Comparison of ENCODE assay signal across 8 mouse cellular contexts in genomic region chr3:97681321-97682158, GRCm38 (mm10). TPM values are rescaled to one million over a fixed set of nuclear protein-coding genes. Genes with fewer than 3 reads are reported as not detected.
DNase-seq lines count a peak whose midpoint lies in the region; ATAC-seq and TF ChIP-seq lines count a peak whose summit lies in the region.

No protein-coding gene starts in this region.

- peak; percentile 89 for DNase-seq in ES-CJ7 (ENCODE audit: low read depth, low spot score)
- DNase-seq in c-Kit-positive CD71-positive TER-119-positive erythroid progenitor cells, embryonic 14.5 days (ENCODE audit: low spot score): peak; percentile 56
- DNase-seq in forebrain, embryonic 11.5 days (ENCODE audit: low spot score): peak; percentile 80
- DNase-seq in heart, postnatal 4 days: peak; percentile 67
- peak; percentile 70 to 71 for DNase-seq in layer of hippocampus, adult 2 months (ENCODE audit: low spot score in 2 of 2)
- DNase-seq in thymus, postnatal 0 days (ENCODE audit: low spot score): peak; percentile 80

- peak; percentile 88 for TF ChIP-seq CTCF in layer of hippocampus, adult 2 months (conservative IDR thresholded peaks at IDR 0.05)

- H3K4me2 ChIP-seq in forebrain, embryonic 11.5 days (ENCODE audit: low read depth, low read length, severe bottlenecking): peak overlapping the region; percentile 53
- H3K4me2 ChIP-seq in lung, embryonic 15.5 days: peak overlapping the region; percentile 88

- WGBS in forebrain, embryonic 11.5 days: under 1% methylated on average over 33 of the region's 33 CpGs
- 2% methylated on average over 33 of the region's 33 CpGs for WGBS in lung, embryonic 15.5 days

- H3K27ac ChIP-seq in forebrain, embryonic 11.5 days (ENCODE audit: low read depth, low read length): no peak overlapping the region
- H3K27ac ChIP-seq in layer of hippocampus, adult 2 months: peak overlapping the region; percentile 77
- H3K27ac ChIP-seq in lung, embryonic 15.5 days: no peak overlapping the region

- peak overlapping the region; percentile 25 for H3K4me3 ChIP-seq in forebrain, embryonic 11.5 days (ENCODE audit: low read depth, low read length)
- peak overlapping the region; percentile 61 for H3K4me3 ChIP-seq in layer of hippocampus, adult 2 months
- peak overlapping the region; percentile 41 for H3K4me3 ChIP-seq in lung, embryonic 15.5 days

- H3K9ac ChIP-seq in forebrain, embryonic 11.5 days (ENCODE audit: low read length): peak overlapping the region; percentile 24
- H3K9ac ChIP-seq in lung, embryonic 15.5 days: peak overlapping the region; percentile 44

- peak; percentile 32 for ATAC-seq in forebrain, embryonic 11.5 days (replicated peaks; ENCODE audit: low FRiP score)
- ATAC-seq in lung, embryonic 15.5 days (ENCODE audit: borderline replicate concordance, extremely low read depth, low FRiP score, low TSS enrichment): no peak
- peak; percentile 68 for ATAC-seq in neutrophil, adult 5-6 weeks (ENCODE audit: extremely low read depth, insufficient number of reproducible peaks, low FRiP score, poor library complexity, severe bottlenecking)

- no peaks in the 10 kb centered on the region for H3K36me3 ChIP-seq in forebrain, embryonic 11.5 days (ENCODE audit: control insufficient read depth, insufficient read depth, low read length)
- no peaks in the 10 kb centered on the region for H3K36me3 ChIP-seq in lung, embryonic 15.5 days

- peaks cover 12% of the 10 kb centered on the region for H3K27me3 ChIP-seq in forebrain, embryonic 11.5 days (ENCODE audit: control insufficient read depth, insufficient read depth, low read length)
- no peaks in the 10 kb centered on the region for H3K27me3 ChIP-seq in lung, embryonic 15.5 days

- peaks cover 7% of the 10 kb centered on the region; the same call in 1 of the 2 replicates for H3K4me1 ChIP-seq in forebrain, embryonic 11.5 days (replicated peaks; ENCODE audit: control insufficient read depth, insufficient read depth, low read length)
- peaks cover 32% of the 10 kb centered on the region for H3K4me1 ChIP-seq in lung, embryonic 15.5 days

- no peaks in the 10 kb centered on the region for H3K9me3 ChIP-seq in forebrain, embryonic 11.5 days (ENCODE audit: control insufficient read depth, low read length)
- no peaks in the 10 kb centered on the region for H3K9me3 ChIP-seq in lung, embryonic 15.5 days

RNA-seq across cellular contexts. Expression of gene Gm17651, which starts 7.0 kb away (rescaled TPM):
- not detected in 2 replicates for polyA plus RNA-seq in forebrain, embryonic 11.5 days (2014; fragmentation: Nextera tagmentation; extraction: Ambion mirVana)
- total RNA-seq in heart, postnatal 4 days (2021): not detected
- not detected for total RNA-seq in layer of hippocampus, adult 2 months (2021)
- not detected in 2 replicates for polyA plus RNA-seq in lung, embryonic 15.5 days (2015; fragmentation: Nextera tagmentation; extraction: Ambion mirVana)
- total RNA-seq in neutrophil, adult 5-6 weeks (2017): not detected in 2 replicates
- not detected in 2 replicates for polyA plus RNA-seq in thymus, postnatal 0 days (2015; fragmentation: Nextera tagmentation; extraction: Ambion mirVana)

RNA-seq across cellular contexts. Expression of gene Prkab2, which starts 23.5 kb away (rescaled TPM):
- 6.8 and 7.6 TPM in 2 replicates for polyA plus RNA-seq in forebrain, embryonic 11.5 days (2014; fragmentation: Nextera tagmentation; extraction: Ambion mirVana)
- total RNA-seq in heart, postnatal 4 days (2021): 10 to 100 TPM; 17.0 to 18.5 TPM
- total RNA-seq in layer of hippocampus, adult 2 months (2021): 10 to 100 TPM; 34.3 to 34.7 TPM
- 4.9 and 5.1 TPM in 2 replicates for polyA plus RNA-seq in lung, embryonic 15.5 days (2015; fragmentation: Nextera tagmentation; extraction: Ambion mirVana)
- total RNA-seq in neutrophil, adult 5-6 weeks (2017): 13.5 and 22.8 TPM in 2 replicates
- 3.4 and 3.6 TPM in 2 replicates for polyA plus RNA-seq in thymus, postnatal 0 days (2015; fragmentation: Nextera tagmentation; extraction: Ambion mirVana)

RNA-seq across cellular contexts. Expression of gene Fmo5, which starts 52.9 kb away (rescaled TPM):
- polyA plus RNA-seq in forebrain, embryonic 11.5 days (2014; fragmentation: Nextera tagmentation; extraction: Ambion mirVana): 0.65 and 0.69 TPM in 2 replicates
- 1 to 10 TPM; 4.9 TPM for total RNA-seq in heart, postnatal 4 days (2021)
- 1 to 10 TPM; 3.5 to 5.0 TPM for total RNA-seq in layer of hippocampus, adult 2 months (2021)
- polyA plus RNA-seq in lung, embryonic 15.5 days (2015; fragmentation: Nextera tagmentation; extraction: Ambion mirVana): 3.0 and 3.2 TPM in 2 replicates
- total RNA-seq in neutrophil, adult 5-6 weeks (2017): 14.2 TPM in 2 replicates
- polyA plus RNA-seq in thymus, postnatal 0 days (2015; fragmentation: Nextera tagmentation; extraction: Ambion mirVana): 4.1 and 4.3 TPM in 2 replicates
